8 mouse cellular contexts compared by ENCODE assay signal in genomic region chr7:31126211-31126751, GRCm38 (mm10). TPM values are rescaled to one million over a fixed set of nuclear protein-coding genes. Genes with fewer than 3 reads are reported as not detected.
A peak's percentile ranks its signal among the peaks of the same experiment; 100 is the strongest.
DNase-seq lines count a peak whose midpoint lies in the region; ATAC-seq and TF ChIP-seq lines count a peak whose summit lies in the region.

No protein-coding gene starts in this region.

- peaks cover 32% of the 10 kb centered on the region for H3K36me3 ChIP-seq in limb, embryonic 14.5 days (ENCODE audit: control insufficient read depth, insufficient read depth, low read length)

- H3K27ac ChIP-seq in gastrocnemius, adult 2 months = peak overlapping the region; percentile 99
- H3K27ac ChIP-seq in limb, embryonic 14.5 days (replicated peaks; ENCODE audit: low read depth, low read length) = no peak overlapping the region

- intact Hi-C loops in left cerebral cortex, postnatal 4 days (cut with DNase I) = no loop called here
- intact Hi-C loops in gastrocnemius, adult 2 months (cut with DNase I) = no loop called here

- under 1% methylated on average over 49 of the region's 53 CpGs for WGBS in limb, embryonic 14.5 days

- peak overlapping the region; percentile 91 for H3K4me3 ChIP-seq in gastrocnemius, adult 2 months
- peak overlapping the region; percentile 65 for H3K4me3 ChIP-seq in limb, embryonic 14.5 days (replicated peaks; ENCODE audit: low read length)

- no peak for ATAC-seq in limb, embryonic 14.5 days (ENCODE audit: low FRiP score, low read depth)

- peak overlapping the region; percentile 65 for H3K9ac ChIP-seq in limb, embryonic 14.5 days (ENCODE audit: low read depth, low read length, severe bottlenecking)

- peaks cover 7% of the 10 kb centered on the region; the same call in 1 of the 2 replicates for H3K4me1 ChIP-seq in limb, embryonic 14.5 days (ENCODE audit: control insufficient read depth, insufficient read depth, low read length)

- TF ChIP-seq CTCF in gastrocnemius, adult 2 months (IDR thresholded peaks at IDR 0.05) = no peak

- peak; percentile 63 to 77 for DNase-seq in left cerebral cortex, adult 18-20 months (ENCODE audit: low spot score in 2 of 2)
- DNase-seq in left cerebral cortex, postnatal 4 days = no peak
- DNase-seq in cerebellum, adult 9-11 months = peak; percentile 82
- peak; percentile 91 for DNase-seq in gastrocnemius, adult 2 months
- DNase-seq in limb, embryonic 14.5 days (ENCODE audit: low spot score) = no peak
- peak; percentile 55 for DNase-seq in right cerebral cortex, postnatal 14 days
- no peak for DNase-seq in adrenal gland, postnatal 36 days
- no peak for DNase-seq in spleen, postnatal 10 days (ENCODE audit: low spot score in 2 of 2)

- peak overlapping the region; percentile 98 for H3K4me2 ChIP-seq in limb, embryonic 14.5 days (replicated peaks; ENCODE audit: low read depth, low read length, severe bottlenecking)

- no peak for TF ChIP-seq POLR2A in limb, embryonic 14.5 days (IDR thresholded peaks at IDR 0.05; ENCODE audit: borderline replicate concordance, extremely low read depth, insufficient read depth, insufficient read length)

- no peaks in the 10 kb centered on the region for H3K9me3 ChIP-seq in limb, embryonic 14.5 days (ENCODE audit: control insufficient read depth, low read length)

- peaks cover 32% of the 10 kb centered on the region; the same call in 1 of the 2 replicates for H3K27me3 ChIP-seq in limb, embryonic 14.5 days (ENCODE audit: control insufficient read depth, insufficient read depth, low read length)

RNA-seq across cellular contexts. Expression of gene Scn1b, which starts 0.5 kb away (rescaled TPM):
- 100 to 1,000 TPM; 805 to 862 TPM for total RNA-seq in left cerebral cortex, adult 18-20 months (2021)
- total RNA-seq in left cerebral cortex, postnatal 4 days (2021) = 10 to 100 TPM; 58.6 to 66.7 TPM
- total RNA-seq in gastrocnemius, adult 2 months (2021) = 100 to 1,000 TPM; 748 to 815 TPM
- 15.0 and 16.4 TPM in 2 replicates for polyA plus RNA-seq in limb, embryonic 14.5 days (2012; rRNA removed)
- polyA plus RNA-seq in limb, embryonic 14.5 days (2014; fragmentation: Nextera tagmentation; extraction: Ambion mirVana) = 6.1 and 6.5 TPM in 2 replicates
- total RNA-seq in adrenal gland, postnatal 36 days (2021) = 10 to 100 TPM; 16.5 to 16.7 TPM

RNA-seq across cellular contexts. Expression of gene Hpn, which starts 11.2 kb away (rescaled TPM):
- 1 to 10 TPM; 4.6 to 4.8 TPM for total RNA-seq in left cerebral cortex, adult 18-20 months (2021)
- 1 to 10 TPM; 1.4 to 1.6 TPM for total RNA-seq in left cerebral cortex, postnatal 4 days (2021)
- total RNA-seq in gastrocnemius, adult 2 months (2021) = 10 to 100 TPM; 14.0 to 15.9 TPM
- 5.5 and 6.6 TPM in 2 replicates for polyA plus RNA-seq in limb, embryonic 14.5 days (2012; rRNA removed)
- 2.5 and 3.1 TPM in 2 replicates for polyA plus RNA-seq in limb, embryonic 14.5 days (2014; fragmentation: Nextera tagmentation; extraction: Ambion mirVana)
- total RNA-seq in adrenal gland, postnatal 36 days (2021) = under 1 TPM; 0.66 to 0.93 TPM

RNA-seq across cellular contexts. Expression of gene Gramd1a, which starts 29.4 kb away (rescaled TPM):
- total RNA-seq in left cerebral cortex, adult 18-20 months (2021) = 100 to 1,000 TPM; 105 to 106 TPM
- total RNA-seq in left cerebral cortex, postnatal 4 days (2021) = 100 to 1,000 TPM; 184 to 195 TPM
- 10 to 100 TPM; 47.2 to 61.7 TPM for total RNA-seq in gastrocnemius, adult 2 months (2021)
- 157 and 216 TPM in 2 replicates for polyA plus RNA-seq in limb, embryonic 14.5 days (2012; rRNA removed)
- polyA plus RNA-seq in limb, embryonic 14.5 days (2014; fragmentation: Nextera tagmentation; extraction: Ambion mirVana) = 59.8 and 83.0 TPM in 2 replicates
- total RNA-seq in adrenal gland, postnatal 36 days (2021) = 10 to 100 TPM; 36.7 to 59.1 TPM

RNA-seq across cellular contexts. Expression of gene Fxyd3, which starts 49.8 kb away (rescaled TPM):
- 1 to 10 TPM in 1 of 2 experiments, not detected in 1; 1.2 TPM for total RNA-seq in left cerebral cortex, adult 18-20 months (2021)
- total RNA-seq in left cerebral cortex, postnatal 4 days (2021) = not detected
- 1 to 10 TPM; 1.2 to 1.4 TPM for total RNA-seq in gastrocnemius, adult 2 months (2021)
- 39.8 and 45.9 TPM in 2 replicates for polyA plus RNA-seq in limb, embryonic 14.5 days (2012; rRNA removed)
- polyA plus RNA-seq in limb, embryonic 14.5 days (2014; fragmentation: Nextera tagmentation; extraction: Ambion mirVana) = 68.9 and 79.5 TPM in 2 replicates
- 1 to 10 TPM; 1.5 to 2.3 TPM for total RNA-seq in adrenal gland, postnatal 36 days (2021)

Comparison
In these comparisons a context has a peak if more than half of its experiments do, and no peak if none do; other contexts are left out.
1. DNase-seq: peak in left cerebral cortex, adult 18-20 months (2 of 2), cerebellum, adult 9-11 months (single experiment), gastrocnemius, adult 2 months (single experiment) and right cerebral cortex, postnatal 14 days (single experiment); none in left cerebral cortex, postnatal 4 days (single experiment), limb, embryonic 14.5 days (single experiment), adrenal gland, postnatal 36 days (0 of 2) and spleen, postnatal 10 days (0 of 2).
2. RNA of gene Scn1b, which starts 0.5 kb away (total RNA-seq): 805 to 862 TPM in left cerebral cortex, adult 18-20 months and 748 to 815 TPM in gastrocnemius, adult 2 months; 58.6 to 66.7 TPM in left cerebral cortex, postnatal 4 days and 16.5 to 16.7 TPM in adrenal gland, postnatal 36 days; every median in the first group is over 10 times any median in the second.